Mouse (Mus musculus) layer of hippocampus, adult 18-20 months (tissue): ENCODE measurements around the gene Cabp4. TPM values are rescaled to one million over a fixed set of nuclear protein-coding genes. Genes with fewer than 3 reads are reported as not detected.

Experiments
- DNase-seq, 2 experiments: peaks; one replicate each; pipeline ENCODE4 v3.0.0; 2022; ENCODE audit warnings: low spot score in 2 of 2
- total RNA-seq, 2 experiments: library from RNA; stranded (reverse); gene quantifications; 2 replicates each; pipeline ENCODE4 v1.2.3; 2021

Cabp4 gene
- total RNA-seq, 2 experiments from 2014 or later, result 0.22 to 0.30 TPM

DNA sequence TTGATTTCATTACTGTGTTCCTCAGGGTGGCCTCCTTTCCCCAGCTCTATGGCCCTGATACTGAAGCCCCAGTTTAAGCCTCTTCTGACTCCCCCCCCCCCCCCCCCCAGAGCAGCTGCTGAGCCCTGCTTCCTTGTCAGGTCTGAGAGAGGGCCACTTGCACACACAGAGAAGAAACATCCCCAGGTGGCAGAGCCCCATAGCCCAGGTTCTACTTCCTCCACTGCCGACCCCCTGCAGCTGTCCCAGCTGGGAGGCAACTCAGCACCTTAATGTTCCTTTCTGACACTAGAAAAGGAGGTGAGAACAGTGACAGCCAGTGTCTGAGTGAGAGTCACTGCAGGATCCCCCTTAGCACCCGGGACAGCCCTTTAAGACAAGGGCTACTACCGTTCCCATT is 40.0 kb downstream of the Cabp4 start:
- no peak for DNase-seq

DNA sequence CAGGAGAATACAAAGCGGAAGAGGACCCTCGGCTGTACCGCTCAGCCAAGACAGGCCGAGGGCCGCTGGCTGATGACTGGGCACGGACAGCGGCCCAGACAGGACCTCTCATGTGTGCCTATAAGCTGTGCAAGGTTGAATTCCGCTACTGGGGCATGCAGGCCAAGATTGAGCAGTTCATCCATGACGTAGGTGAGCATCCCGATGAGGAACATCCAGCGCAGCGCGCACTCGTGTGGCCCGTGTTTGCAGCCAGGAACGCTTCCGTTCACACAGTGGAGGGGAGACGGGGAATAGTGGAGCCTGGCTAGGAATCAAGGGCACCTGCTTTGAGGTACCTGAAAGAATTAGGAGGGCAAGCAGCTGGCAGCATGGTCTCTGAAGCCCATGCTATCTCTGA is 40.5 kb downstream of the Cabp4 start:
- no peak for DNase-seq

DNA sequence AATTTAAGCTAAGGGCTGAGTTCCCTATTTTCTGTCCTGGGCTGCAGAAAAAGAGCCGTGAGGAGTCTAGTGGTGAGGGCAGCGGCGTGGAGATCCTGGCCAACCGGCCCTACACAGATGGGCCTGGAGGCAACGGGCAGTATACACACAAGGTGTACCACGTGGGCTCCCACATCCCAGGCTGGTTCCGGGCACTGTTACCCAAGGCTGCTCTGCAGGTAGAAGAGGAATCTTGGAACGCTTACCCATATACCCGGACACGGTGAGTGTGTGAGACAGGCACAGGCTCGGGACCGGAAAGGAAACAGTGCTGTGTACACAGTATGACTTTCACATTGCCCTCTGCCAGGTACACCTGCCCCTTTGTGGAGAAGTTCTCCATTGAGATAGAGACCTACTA is 41.2 kb downstream of the Cabp4 start:
- DNase-seq, result no peak

DNA sequence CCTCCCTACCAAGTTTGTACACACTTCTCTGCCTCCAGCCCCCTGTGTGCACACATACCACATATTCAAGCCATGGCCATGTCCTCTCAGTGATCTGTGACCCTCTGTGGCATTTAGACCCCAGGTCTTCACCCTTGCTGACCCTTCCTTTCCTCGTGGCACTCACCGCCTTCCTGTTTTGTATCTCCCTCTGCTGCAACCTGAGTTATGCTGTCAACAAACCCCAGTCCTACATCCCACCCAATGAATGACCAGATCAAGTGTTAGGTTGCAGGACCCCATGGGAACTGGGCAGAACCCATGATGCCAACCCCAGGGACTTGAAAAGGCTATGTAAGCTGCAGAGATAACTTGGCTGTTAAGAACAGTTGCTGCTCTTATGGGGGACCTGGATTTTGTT is 41.8 kb downstream of the Cabp4 start:
- no peak for DNase-seq

DNA sequence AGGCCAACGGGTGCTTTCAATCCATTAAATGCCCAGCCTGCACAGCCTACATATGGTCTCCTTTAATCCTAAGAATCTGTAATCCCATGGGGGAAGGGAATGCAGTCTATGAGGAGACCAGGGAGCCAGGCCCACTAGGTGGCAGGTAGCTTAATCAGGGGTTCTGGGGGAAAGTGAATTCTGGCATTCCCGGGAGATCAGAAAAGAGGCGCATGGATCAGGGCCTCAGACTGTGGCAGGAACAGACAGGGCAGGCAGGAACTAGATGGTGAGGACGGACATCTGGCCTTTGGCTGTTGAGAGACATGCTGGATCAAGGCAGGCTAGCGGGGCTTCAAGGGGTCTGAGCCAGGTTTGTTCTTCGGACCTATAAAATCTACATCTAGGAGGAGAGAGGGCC is 42.4 kb downstream of the Cabp4 start:
- no peak for DNase-seq

DNA sequence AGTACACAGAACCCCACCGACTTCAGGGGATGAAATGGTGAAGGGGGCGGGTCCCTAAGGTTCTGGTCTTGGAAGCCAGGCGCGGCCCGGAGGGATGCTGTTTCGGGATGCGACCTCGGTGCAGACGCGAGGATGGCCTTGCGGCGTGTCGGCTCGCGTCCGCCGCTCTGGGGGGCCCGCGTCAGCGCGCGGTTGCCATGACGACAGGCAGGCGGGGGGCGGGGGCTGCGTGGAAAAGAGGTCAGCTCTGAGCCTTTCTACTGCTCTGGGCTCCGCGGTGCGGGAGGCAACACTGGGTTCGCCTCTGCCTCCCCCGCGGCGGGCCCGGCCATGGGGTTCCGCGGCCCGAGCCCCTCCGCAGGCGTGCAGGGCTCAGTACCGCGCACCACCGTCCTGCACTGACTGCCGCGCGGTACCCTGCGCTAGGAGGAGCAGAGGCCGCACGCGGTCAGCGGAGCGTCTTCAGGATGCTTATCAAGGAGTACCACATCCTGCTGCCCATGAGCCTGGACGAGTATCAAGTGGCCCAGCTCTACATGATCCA is 43.0 kb downstream of the Cabp4 start:
- peak; percentile 67 for DNase-seq

DNA sequence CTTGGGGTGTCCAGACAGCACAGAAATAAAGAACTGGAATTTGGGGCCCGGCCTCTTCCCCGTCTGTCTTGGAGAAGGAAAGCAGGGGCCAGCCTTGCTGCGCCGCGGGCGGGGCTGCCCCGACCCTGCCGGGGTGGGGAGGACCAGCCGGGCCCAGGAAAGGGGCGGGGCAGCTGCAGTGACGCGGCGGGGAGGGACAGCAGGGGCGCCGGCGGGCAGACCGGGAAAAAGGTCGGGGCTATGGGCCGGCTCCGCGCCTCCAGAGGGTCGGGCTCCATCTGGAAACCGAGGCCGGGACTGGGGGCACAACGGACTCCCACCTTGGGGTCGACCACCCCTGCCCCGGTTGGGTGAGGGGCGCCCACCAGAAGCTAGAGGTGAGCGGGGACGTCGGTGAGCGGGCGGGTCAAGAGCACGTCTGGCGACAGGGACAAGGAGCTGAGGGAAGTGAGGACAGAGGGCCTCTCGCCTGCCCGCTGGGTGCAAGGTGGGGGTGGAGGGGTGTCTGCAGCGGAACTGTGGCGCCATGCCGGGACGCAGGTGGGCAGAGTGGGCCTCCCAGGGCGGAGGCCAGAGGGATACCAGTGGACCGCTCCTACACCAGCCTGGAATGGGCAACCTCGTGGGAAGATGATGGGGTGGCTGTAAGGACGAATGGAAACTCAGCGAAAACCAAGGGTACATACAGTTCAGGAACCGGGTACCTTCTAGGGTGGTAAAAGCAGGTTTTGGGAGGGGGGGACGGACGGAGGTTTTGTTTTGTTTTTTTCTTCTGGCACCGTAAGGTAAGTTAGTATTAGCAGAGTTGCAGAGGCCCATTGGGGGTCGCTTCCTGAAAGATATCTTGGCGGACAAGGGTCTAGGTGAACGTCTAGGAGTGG is 43.8 kb downstream of the Cabp4 start, which contains the start of gene Pitpnm1:
Pitpnm1 (plus strand) TSS at position 162 of the 881 bp plus-strand sequence.
- DNase-seq, result no peak

DNA sequence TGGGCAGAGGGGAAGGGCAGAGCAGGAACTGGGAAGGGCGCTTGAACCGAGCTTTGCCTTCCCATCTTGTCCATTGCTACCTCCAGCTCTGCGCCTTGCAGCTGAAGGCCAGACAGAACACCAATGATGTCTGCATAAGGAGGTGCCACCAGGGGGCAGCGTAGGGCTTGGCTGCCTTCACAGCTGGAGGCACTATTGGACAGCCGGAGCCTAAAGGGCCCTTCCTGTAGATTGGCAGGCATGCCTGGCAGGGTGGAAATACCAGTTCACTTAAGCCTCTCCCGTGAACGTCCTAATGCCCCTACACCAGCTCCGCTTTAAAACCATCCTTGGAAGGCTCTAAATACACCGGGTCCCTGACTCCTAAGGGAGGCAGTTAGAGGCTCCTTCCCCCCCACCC is 44.8 kb downstream of the Cabp4 start:
- peak; percentile 81 to 92 for DNase-seq

DNA sequence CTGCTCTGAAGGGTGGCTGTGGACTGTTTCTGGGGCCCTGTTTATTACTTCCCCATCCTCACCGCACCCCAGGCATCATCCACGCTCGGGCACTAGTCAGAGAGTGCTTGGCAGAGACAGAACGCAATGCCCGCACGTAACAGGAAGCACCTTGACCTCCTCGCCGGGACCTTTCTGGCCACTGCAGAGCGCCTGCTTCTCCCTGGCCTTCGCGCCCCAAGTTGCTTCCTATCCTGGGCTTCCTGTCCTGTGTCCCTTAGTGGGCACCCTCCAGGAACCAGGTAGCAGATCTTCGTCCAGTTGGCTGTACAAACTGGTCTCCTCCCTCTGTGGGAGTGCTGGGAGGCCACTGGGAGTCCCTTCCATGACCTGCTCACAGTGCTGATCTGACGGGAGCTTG is 45.4 kb downstream of the Cabp4 start:
- no peak for DNase-seq

DNA sequence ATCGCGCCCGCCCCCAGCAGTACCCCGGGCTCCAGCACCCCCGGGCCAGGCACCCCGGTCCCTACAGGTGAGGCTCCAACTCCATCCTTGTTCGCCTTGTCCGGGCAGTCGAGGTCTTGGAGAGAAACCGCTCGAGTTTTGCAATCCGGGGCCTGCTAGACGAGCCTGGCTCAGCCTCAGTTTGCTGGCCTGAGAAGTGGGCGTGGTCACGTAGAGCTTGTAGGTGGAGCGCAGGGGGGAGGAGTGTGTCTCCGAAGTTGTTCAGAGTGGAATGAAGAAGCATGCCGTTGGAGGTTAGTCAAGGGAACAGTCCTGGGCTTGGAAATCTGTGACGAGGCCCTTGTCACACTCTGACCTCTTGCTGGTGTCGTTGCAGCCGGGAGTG is 46.4 kb downstream of the Cabp4 start:
- DNase-seq, result no peak

DNA sequence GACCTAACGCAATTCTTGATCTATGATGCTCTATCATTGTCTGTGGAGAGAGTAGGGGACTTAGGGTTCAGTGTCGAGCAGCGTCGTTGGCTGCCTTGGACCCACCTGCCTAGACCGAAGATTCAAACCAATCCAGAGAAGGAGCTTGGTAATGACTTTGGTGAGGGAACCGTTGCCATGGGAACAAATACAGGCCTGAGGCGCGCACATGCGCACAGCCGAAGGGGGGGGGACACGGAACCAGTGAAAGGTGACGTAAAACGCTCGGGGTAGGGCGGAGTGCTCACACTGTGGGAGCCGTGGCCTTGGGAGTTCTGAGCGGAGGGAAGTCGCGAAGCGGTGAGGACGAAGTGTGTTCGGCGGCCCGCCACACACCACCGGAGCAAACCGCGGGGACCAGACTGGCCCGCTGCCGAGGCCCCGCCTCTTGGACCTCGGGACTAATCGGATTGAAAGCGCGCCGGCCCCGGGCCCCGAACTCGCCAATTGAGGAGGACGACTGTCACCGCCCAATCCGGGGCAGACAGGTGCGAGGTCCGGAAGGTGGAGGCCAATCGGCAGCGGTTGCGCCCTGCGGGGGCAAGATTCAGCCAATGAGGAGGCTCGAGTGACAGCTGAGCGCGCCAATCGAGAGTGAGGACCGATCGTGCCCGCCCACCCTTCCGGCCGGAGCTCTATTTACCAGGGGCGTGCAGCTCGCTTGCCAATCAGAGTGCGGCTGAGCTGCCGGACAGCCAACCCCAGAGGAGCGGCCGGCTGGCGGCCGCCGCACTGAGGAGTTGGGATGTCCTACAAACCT is 47.0 kb downstream of the Cabp4 start, which contains the start of gene Cdk2ap2:
Cdk2ap2 (plus strand) TSS at position 541 of the 799 bp plus-strand sequence.
- DNase-seq, result peak; percentile 100

DNA sequence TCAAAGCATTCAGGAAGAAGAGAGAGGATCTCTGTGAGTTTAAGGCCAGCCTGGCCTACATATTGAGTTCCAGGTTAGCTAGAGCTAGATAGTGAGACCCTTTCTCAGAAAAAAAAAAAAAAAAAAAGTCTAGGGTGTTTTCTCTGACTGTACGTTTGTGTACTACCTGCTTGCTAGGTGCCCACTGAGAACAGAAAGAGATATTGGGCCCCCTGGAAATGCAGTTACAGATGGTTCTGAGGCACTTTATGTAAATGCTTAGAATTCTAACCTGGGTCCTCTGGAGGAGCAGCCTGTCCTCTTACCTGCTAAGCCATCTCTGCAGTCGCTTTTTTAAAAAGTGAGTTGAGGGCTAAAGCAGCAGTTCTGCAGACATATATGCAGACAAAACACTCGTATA is 48.0 kb downstream of the Cabp4 start:
- DNase-seq, result no peak

DNA sequence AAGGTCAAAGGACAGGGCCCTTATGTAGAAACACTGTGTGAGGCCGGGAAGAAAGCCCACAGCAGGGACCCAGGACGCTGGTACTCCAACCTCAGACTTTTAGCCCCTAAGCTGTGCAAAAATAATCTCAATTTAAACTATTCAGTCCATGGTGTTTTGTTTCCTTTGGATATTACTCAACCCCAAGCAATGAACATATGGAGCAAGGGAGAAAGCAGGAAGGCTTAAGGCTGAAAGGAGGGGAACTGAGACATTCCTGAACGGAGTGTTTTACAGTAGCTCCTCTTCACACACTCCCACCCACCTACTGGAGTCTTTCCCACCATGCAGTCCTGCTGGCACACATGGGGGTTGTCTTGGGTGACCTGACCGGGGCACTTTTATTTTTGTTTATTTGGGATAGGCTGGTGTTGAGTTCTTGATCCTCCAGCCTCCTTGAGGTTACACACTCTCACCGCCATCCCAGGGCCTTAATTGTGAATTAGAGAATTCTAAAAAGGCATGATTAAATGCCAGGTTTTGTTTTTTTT is 49.0 kb downstream of the Cabp4 start:
- no peak for DNase-seq

DNA sequence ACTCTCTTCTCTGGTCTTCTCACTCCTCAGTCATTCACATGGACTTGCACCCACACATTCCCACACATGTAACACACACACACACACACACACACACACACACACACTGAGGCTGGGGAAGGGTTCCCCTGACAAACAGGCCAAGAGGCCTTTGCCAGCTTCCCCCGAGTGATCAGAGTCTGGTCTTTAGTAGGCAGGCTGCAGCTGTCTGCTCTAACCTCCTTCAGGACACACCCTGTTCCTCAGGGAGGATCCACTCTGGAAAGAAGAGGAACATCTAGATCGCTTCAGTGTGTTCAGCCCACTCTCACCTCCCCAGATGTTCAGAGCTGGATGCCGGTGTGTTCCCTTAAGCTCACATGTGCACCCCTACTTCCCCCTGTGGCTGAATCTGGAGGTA is 49.5 kb downstream of the Cabp4 start:
- DNase-seq, result no peak

DNA sequence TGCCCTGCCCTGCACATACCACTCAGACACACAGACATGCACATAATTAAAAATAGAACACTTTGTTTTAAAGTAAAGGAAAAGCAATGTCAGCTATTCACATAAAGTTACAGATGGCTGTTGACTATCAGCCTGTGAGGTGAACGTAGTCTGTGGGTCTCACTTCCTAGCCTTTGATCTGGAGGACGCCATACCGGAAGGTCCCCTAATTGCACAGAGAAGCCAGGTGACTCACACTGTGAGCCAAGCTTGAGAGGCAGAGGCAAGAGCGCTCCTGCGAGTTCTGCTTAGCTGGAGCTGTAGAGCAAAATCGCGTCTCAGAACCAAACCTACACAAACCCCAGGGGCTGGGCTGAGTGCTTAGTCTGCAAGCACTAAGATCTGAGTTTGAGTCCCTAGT is 50.1 kb downstream of the Cabp4 start:
- no peak for DNase-seq

DNA sequence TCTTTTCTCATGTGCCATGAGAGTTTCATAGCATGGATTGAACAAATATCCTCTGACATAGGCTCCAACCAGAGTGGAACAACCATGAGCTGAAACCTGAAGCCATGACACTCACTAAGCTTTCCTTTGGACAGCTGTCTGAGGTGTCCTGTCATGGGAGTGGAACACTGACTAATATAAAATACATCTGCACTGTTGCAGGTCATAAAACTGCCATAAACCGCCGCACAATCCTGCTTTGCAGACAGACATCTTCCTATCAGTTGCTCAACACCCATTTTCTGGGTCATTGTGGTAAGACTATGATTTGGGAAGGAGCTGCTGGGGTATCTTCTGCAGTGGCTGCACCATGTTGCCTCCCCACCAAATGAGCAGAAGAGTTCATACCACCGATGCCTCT is 51.1 kb downstream of the Cabp4 start:
- no peak for DNase-seq

DNA sequence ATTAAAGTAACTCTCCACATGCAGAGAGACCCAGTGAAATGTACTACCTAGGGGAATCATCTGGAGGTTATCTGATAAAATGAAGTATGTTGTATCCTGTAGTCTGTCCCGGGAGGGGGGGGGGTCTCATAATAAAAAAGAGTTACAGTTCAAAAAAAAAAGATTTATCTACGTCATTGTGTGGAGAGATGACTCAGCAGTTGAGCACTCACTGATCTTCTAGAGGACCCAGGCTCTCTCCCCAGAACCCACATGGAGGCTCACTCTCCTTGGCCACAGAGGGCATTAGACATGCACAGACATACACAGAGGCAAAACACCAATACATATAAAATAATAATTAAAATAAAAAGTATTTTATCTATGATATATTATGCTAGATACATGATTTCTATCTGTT is 52.5 kb downstream of the Cabp4 start:
- no peak for DNase-seq

DNA sequence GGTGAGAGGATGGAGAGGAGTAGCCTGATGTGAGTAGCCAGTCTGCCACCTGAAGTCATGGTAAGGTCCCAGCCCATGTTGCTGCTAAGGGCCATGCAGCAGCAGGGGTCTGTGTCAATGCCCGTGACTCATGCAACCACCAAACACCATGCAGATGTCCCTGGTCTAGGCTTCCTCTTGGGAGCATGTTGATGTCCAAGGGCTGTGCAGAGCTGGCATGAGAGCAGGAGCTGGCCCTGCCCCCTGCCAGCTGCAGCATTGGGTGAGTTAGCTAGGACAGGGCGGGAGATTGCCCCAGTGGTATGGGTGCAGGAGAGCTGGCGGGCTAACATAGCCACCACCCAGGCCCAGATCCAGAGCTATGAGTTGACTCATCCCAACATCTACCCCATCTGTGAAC is 53.4 kb downstream of the Cabp4 start:
- DNase-seq, result no peak

DNA sequence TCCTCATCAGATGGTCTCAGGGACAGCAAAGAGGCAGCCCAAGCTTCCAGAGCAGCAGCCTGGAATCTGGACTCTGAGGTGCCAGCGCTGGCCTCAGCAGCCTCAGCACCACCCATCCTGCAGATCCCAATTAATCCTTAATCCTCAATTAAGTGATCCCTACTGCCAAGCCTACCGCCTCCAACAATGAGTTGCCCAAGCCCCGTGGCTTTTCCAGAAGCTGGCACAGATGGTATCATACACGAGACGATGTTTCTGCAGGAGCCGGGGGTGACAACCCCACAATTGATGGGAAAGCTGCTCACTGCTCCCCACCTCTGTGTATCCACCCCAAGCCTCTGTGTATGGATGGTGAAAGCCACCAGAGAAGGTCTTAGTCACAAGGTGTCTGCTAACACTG is 54.7 kb downstream of the Cabp4 start:
- peak in 1 of 2 experiments; percentile 69 for DNase-seq

DNA sequence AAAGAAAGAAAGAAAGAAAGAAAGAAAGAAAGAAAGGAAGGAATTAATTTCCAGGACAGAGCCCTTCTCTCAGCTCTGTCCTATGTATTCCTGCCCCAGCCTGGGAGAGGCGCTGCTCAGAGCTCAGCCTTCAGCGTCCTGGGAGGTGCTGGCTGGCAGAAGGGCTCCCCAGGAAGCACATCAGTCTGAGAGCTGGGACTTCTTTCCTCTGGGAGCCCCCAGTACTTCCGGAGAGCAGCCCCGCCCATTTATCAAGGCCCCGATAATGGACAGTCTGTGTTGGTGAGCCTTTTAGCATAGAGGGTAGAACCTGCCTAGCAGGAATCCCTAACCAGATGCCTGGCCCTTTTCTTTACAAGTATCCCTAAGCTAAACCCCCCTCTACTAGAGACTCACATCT is 55.7 kb downstream of the Cabp4 start:
- no peak for DNase-seq

DNA sequence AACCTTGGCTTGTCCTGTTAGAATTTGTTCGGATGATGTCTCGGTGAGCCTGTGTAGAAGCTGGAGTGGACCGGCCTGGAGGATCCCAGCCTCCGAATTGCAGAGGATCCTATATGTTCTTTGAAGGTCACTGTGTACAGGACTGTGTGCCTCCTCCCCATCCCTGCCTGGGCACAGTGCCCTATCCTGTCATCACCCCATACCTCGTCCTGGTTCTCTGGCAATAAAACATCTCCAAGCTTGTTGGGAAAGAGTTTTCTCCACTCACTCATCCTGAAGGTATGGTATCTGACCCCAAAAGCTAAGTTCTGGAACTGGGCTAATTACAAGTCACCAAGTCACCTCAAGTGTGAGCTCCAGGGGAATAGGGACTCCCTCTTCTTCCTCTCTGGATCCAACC is 56.7 kb downstream of the Cabp4 start:
- DNase-seq, result no peak

DNA sequence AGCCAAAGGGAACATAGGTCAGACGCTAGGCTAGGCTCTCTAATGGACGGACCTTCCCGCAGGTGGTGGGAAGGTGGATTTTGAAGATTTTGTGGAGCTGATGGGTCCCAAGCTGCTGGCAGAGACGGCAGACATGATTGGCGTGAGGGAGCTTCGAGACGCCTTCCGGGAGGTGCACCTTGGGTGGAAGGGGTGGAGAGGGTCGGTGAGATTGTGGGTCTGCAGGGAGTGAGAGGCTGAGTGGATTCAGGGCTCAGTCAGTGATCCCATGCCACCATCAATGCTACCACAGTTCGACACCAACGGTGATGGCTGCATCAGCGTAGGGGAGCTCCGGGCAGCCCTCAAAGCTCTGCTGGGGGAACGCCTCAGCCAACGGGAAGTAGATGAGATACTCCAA is 57.7 kb downstream of the Cabp4 start:
- no peak for DNase-seq
